Mouse (Mus musculus): ENCODE results near the gene Nek11. TPM values are rescaled to one million over a fixed set of nuclear protein-coding genes. Genes with fewer than 3 reads are reported as not detected.
A peak's percentile ranks its signal among the peaks of the same experiment; 100 is the strongest.

Nek11 gene
- polyA plus RNA-seq, 1 experiment from 2014 or later = 3.0 TPM

- Histone ChIP-seq H3K27ac (ENCODE audit: low read depth, low read length) (0 out of 2 replicates have a peak overlapping the region, but pooled peaks have one; percentile 15), H3K9ac (ENCODE audit: low read depth, low read length) (no peak overlapping the region), H3K4me1 (ENCODE audit: control insufficient read depth, insufficient read depth, low read depth, low read length) (peaks cover 6% of the 10 kb centered on the region), H3K36me3 (ENCODE audit: control insufficient read depth, insufficient read depth, low read length) (no peaks in the 10 kb centered on the region), H3K9me3 (ENCODE audit: control insufficient read depth, low read length) (no peaks in the 10 kb centered on the region), H3K4me2 (ENCODE audit: low read length) (no peak overlapping the region), H3K27me3 (replicated peaks; ENCODE audit: control insufficient read depth, insufficient read depth, low read length) (no peaks in the 10 kb centered on the region), H3K4me3 (ENCODE audit: low read length) (no peak overlapping the region)
- WGBS = 40% methylated on average over 4 of the region's 4 CpGs
- peak; percentile 30; the same call in 1 of the 2 replicates for ATAC-seq
These were observed 142.8 kb downstream of the Nek11 start for GRCm38 (mm10) chr9:105252349-105253041.

DNA sequence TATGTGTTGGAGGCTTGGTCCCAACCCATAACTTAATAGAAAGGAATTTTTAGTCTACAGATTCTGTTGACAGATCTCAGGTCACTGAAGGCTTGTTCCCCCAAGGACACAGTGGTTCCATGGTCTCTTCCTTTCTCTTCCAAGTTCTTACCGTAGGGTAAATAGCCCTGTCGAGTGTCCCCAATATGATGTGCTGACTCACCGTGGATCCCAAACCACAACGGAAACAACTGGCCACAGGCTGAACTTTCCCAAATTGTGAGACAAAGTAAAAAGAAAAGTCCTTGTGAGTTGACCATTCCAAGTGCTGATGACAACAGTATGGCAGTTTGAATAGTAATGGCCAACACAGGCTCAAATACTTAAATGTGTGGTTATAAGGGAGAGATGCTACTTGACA is 144.1 kb downstream of the Nek11 start:
- Histone ChIP-seq H3K4me2 (ENCODE audit: low read length) (no peak overlapping the region), H3K27me3 (replicated peaks; ENCODE audit: control insufficient read depth, insufficient read depth, low read length) (no peaks in the 10 kb centered on the region), H3K9ac (ENCODE audit: low read depth, low read length) (no peak overlapping the region), H3K4me3 (ENCODE audit: low read length) (no peak overlapping the region), H3K27ac (ENCODE audit: low read depth, low read length) (no peak overlapping the region), H3K4me1 (ENCODE audit: control insufficient read depth, insufficient read depth, low read depth, low read length) (peaks cover 6% of the 10 kb centered on the region), H3K9me3 (ENCODE audit: control insufficient read depth, low read length) (no peaks in the 10 kb centered on the region), H3K36me3 (ENCODE audit: control insufficient read depth, insufficient read depth, low read length) (no peaks in the 10 kb centered on the region)
- WGBS = 98% methylated on average over 4 of the region's 4 CpGs
- ATAC-seq = no peak

GRCm38 (mm10) chr9:105244024-105244423 is 151.3 kb downstream of the Nek11 start:
- no peaks in the 10 kb centered on the region for H3K4me1 ChIP-seq (ENCODE audit: control insufficient read depth, insufficient read depth, low read depth, low read length)
- no peak overlapping the region for H3K27ac ChIP-seq (ENCODE audit: low read depth, low read length)
- no peak overlapping the region for H3K4me3 ChIP-seq (ENCODE audit: low read length)
- no peaks in the 10 kb centered on the region for H3K27me3 ChIP-seq (replicated peaks; ENCODE audit: control insufficient read depth, insufficient read depth, low read length)
- ATAC-seq = no peak
- H3K36me3 ChIP-seq (ENCODE audit: control insufficient read depth, insufficient read depth, low read length) = no peaks in the 10 kb centered on the region
- H3K4me2 ChIP-seq (ENCODE audit: low read length) = no peak overlapping the region
- no peaks in the 10 kb centered on the region for H3K9me3 ChIP-seq (ENCODE audit: control insufficient read depth, low read length)
- H3K9ac ChIP-seq (ENCODE audit: low read depth, low read length) = no peak overlapping the region
- 35% methylated on average over 5 of the region's 5 CpGs for WGBS

GRCm38 (mm10) chr9:105214434-105214833 is 180.9 kb downstream of the Nek11 start:
- Histone ChIP-seq H3K9ac (ENCODE audit: low read depth, low read length) (no peak overlapping the region), H3K4me3 (ENCODE audit: low read length) (no peak overlapping the region), H3K9me3 (ENCODE audit: control insufficient read depth, low read length) (no peaks in the 10 kb centered on the region), H3K4me2 (ENCODE audit: low read length) (no peak overlapping the region), H3K27me3 (replicated peaks; ENCODE audit: control insufficient read depth, insufficient read depth, low read length) (no peaks in the 10 kb centered on the region), H3K27ac (ENCODE audit: low read depth, low read length) (no peak overlapping the region), H3K4me1 (ENCODE audit: control insufficient read depth, insufficient read depth, low read depth, low read length) (no peaks in the 10 kb centered on the region), H3K36me3 (ENCODE audit: control insufficient read depth, insufficient read depth, low read length) (no peaks in the 10 kb centered on the region)
- WGBS = 65% methylated on average over 4 of the region's 4 CpGs
- ATAC-seq = no peak

DNA sequence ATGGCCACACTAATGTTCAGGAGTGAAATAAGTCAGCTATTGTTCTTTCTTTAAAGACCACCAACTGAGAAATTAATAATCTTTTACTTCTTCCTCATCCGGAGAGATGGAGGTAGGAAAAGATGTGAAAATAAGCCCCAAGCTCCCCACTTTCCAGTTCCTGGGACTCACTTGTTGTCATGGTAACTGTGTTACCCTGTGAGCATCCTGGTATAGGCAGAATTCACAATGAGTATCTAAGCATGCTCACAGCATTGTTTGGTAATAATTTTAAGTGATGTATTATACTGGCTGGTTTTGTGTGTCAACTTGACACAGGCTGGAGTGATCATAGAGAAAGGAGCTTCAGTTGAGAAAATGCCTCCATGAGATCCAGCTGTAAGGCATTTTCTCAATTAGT is 195.0 kb downstream of the Nek11 start:
- Histone ChIP-seq H3K27me3 (replicated peaks; ENCODE audit: control insufficient read depth, insufficient read depth, low read length) (no peaks in the 10 kb centered on the region), H3K4me3 (ENCODE audit: low read length) (no peak overlapping the region), H3K4me2 (ENCODE audit: low read length) (no peak overlapping the region), H3K36me3 (ENCODE audit: control insufficient read depth, insufficient read depth, low read length) (no peaks in the 10 kb centered on the region), H3K27ac (ENCODE audit: low read depth, low read length) (no peak overlapping the region), H3K4me1 (ENCODE audit: control insufficient read depth, insufficient read depth, low read depth, low read length) (no peaks in the 10 kb centered on the region), H3K9ac (ENCODE audit: low read depth, low read length) (no peak overlapping the region), H3K9me3 (ENCODE audit: control insufficient read depth, low read length) (no peaks in the 10 kb centered on the region)
- 17% methylated on average over 1 of the region's 1 CpGs for WGBS
- no peak for ATAC-seq

- Histone ChIP-seq H3K4me3 (ENCODE audit: low read length) (no peak overlapping the region), H3K4me1 (ENCODE audit: control insufficient read depth, insufficient read depth, low read depth, low read length) (no peaks in the 10 kb centered on the region), H3K27ac (ENCODE audit: low read depth, low read length) (no peak overlapping the region), H3K4me2 (ENCODE audit: low read length) (no peak overlapping the region), H3K9me3 (ENCODE audit: control insufficient read depth, low read length) (no peaks in the 10 kb centered on the region), H3K27me3 (replicated peaks; ENCODE audit: control insufficient read depth, insufficient read depth, low read length) (no peaks in the 10 kb centered on the region), H3K9ac (ENCODE audit: low read depth, low read length) (no peak overlapping the region), H3K36me3 (ENCODE audit: control insufficient read depth, insufficient read depth, low read length) (no peaks in the 10 kb centered on the region)
- 86% methylated on average over 3 of the region's 3 CpGs for WGBS
- no peak for ATAC-seq
These were observed 208.6 kb downstream of the Nek11 start for GRCm38 (mm10) chr9:105186725-105187124.

GRCm38 (mm10) chr9:105182392-105182791 is 212.9 kb downstream of the Nek11 start:
- H3K9ac ChIP-seq (ENCODE audit: low read depth, low read length) = no peak overlapping the region
- H3K27ac ChIP-seq (ENCODE audit: low read depth, low read length) = no peak overlapping the region
- no peaks in the 10 kb centered on the region for H3K9me3 ChIP-seq (ENCODE audit: control insufficient read depth, low read length)
- H3K4me2 ChIP-seq (ENCODE audit: low read length) = no peak overlapping the region
- no peaks in the 10 kb centered on the region for H3K27me3 ChIP-seq (replicated peaks; ENCODE audit: control insufficient read depth, insufficient read depth, low read length)
- WGBS = 91% methylated on average over 3 of the region's 3 CpGs
- no peak overlapping the region for H3K4me3 ChIP-seq (ENCODE audit: low read length)
- H3K36me3 ChIP-seq (ENCODE audit: control insufficient read depth, insufficient read depth, low read length) = no peaks in the 10 kb centered on the region
- ATAC-seq = no peak
- no peaks in the 10 kb centered on the region for H3K4me1 ChIP-seq (ENCODE audit: control insufficient read depth, insufficient read depth, low read depth, low read length)

GRCm38 (mm10) chr9:105144992-105145391 is 250.3 kb downstream of the Nek11 start, which contains the start of gene 1700080E11Rik:
Gene 1700080E11Rik (minus strand): TSS chr9:105145092.
- Histone ChIP-seq H3K9me3 (ENCODE audit: control insufficient read depth, low read length) (no peaks in the 10 kb centered on the region), H3K4me2 (ENCODE audit: low read length) (no peak within 1 kb of the TSS), H3K27ac (ENCODE audit: low read depth, low read length) (no peak within 1 kb of the TSS), H3K4me3 (ENCODE audit: low read length) (no peak within 1 kb of the TSS), H3K9ac (ENCODE audit: low read depth, low read length) (no peak within 1 kb of the TSS), H3K36me3 (ENCODE audit: control insufficient read depth, insufficient read depth, low read length) (no peaks in the 10 kb centered on the region), H3K27me3 (replicated peaks; ENCODE audit: control insufficient read depth, insufficient read depth, low read length) (no peaks in the 10 kb centered on the region), H3K4me1 (ENCODE audit: control insufficient read depth, insufficient read depth, low read depth, low read length) (no peaks in the 10 kb centered on the region)
- 86% methylated on average over 6 of the region's 6 CpGs for WGBS
- no peak for ATAC-seq

DNA sequence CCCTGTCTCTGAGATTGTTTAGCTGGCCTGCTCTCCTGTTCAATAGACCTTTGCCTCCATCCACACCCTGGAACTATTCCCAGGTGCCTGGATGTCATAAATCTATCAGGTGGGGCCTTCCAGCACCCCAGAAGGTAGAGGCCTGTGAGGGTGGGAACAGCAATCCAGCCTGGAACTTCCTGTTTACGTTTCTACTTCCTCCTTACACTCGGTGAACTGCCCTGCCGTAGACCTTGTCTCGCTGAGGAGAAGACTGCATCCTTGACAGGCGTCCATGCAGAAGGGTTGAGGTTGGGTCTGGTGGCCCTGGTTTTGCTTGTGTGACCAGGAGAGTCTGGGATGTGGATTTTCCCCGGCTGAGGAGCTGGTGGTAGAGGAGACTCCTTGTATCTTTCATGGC is 256.1 kb downstream of the Nek11 start:
- H3K27me3 ChIP-seq (replicated peaks; ENCODE audit: control insufficient read depth, insufficient read depth, low read length) = no peaks in the 10 kb centered on the region
- no peak overlapping the region for H3K4me2 ChIP-seq (ENCODE audit: low read length)
- H3K9me3 ChIP-seq (ENCODE audit: control insufficient read depth, low read length) = no peaks in the 10 kb centered on the region
- no peak overlapping the region for H3K4me3 ChIP-seq (ENCODE audit: low read length)
- no peak overlapping the region for H3K27ac ChIP-seq (ENCODE audit: low read depth, low read length)
- ATAC-seq = no peak
- H3K4me1 ChIP-seq (ENCODE audit: control insufficient read depth, insufficient read depth, low read depth, low read length) = no peaks in the 10 kb centered on the region
- H3K36me3 ChIP-seq (ENCODE audit: control insufficient read depth, insufficient read depth, low read length) = no peaks in the 10 kb centered on the region
- WGBS = 89% methylated on average over 6 of the region's 6 CpGs
- H3K9ac ChIP-seq (ENCODE audit: low read depth, low read length) = no peak overlapping the region

All from hindbrain, embryonic 16.5 days (tissue).